11 mouse cellular contexts compared by ENCODE assay signal in the genomic region with DNA sequence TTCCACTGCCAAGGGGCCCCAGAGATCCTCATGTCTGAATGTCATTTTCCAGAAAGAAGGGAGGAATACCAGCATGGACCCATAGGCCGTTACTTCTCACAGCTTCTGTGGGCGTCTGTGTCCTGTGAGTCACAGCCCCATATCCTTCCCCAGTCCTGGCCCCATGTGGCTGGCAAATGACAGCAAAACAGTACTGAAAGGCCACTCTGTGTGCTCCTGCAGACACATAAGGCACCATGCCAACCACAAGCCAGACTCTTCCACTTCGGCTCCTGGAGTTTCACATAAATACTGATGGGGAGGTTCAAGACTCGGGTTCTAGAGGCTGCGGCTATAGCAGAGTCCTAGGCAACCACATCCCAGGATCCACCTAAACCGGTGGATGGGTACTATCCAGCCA.
A peak's percentile ranks its signal among the peaks of the same experiment; 100 is the strongest.
DNase-seq lines count a peak whose midpoint lies in the region; ATAC-seq and TF ChIP-seq lines count a peak whose summit lies in the region.
"Had no signal": no experiment of that assay in that cellular context is flagged by ENCODE, and none has a peak within 500 bp of the region (broad histone marks: within the 10 kb centered on the region; RNA-seq: fewer than 3 reads in every experiment).

No protein-coding gene starts in this region.

- DNase-seq in kidney, postnatal 0 days (ENCODE audit: low spot score), result no peak
- DNase-seq in kidney, postnatal 25 days, result no peak
- peak; percentile 52 to 57 for DNase-seq in cerebellum, postnatal 36 days
- no peak for DNase-seq in hindbrain, embryonic 14.5 days (ENCODE audit: low spot score)
- DNase-seq in layer of hippocampus, adult 9-11 months, result no peak
- DNase-seq in heart, postnatal 14 days, result no peak
- no peak for DNase-seq in lung, adult 18-20 months
- DNase-seq: gastrocnemius, postnatal 14 days; heart, postnatal 4 days had no signal

- no peak for ATAC-seq in kidney, postnatal 0 days (replicated peaks; ENCODE audit: low FRiP score, low read depth)
- ATAC-seq in hindbrain, embryonic 14.5 days (ENCODE audit: low FRiP score), result no peak
- ATAC-seq in neural tube, embryonic 14.5 days (ENCODE audit: low read depth), result no peak

- no peak overlapping the region for H3K9ac ChIP-seq in kidney, postnatal 0 days (ENCODE audit: low read depth, low read length)
- no peak overlapping the region for H3K9ac ChIP-seq in hindbrain, embryonic 14.5 days
- H3K9ac ChIP-seq in neural tube, embryonic 14.5 days (replicated peaks; ENCODE audit: low read depth, low read length), result no peak overlapping the region

- H3K9me3 ChIP-seq in kidney, postnatal 0 days (replicated peaks; ENCODE audit: low read length), result no peaks in the 10 kb centered on the region
- no peaks in the 10 kb centered on the region for H3K9me3 ChIP-seq in hindbrain, embryonic 14.5 days (ENCODE audit: control insufficient read depth, low read length)
- no peaks in the 10 kb centered on the region for H3K9me3 ChIP-seq in neural tube, embryonic 14.5 days (ENCODE audit: control insufficient read depth, low read length)

- intact Hi-C loops in heart, postnatal 14 days (cut with DNase I), result no loop called here

- 81% methylated on average over 6 of the region's 6 CpGs for WGBS in kidney, postnatal 0 days
- 57% methylated on average over 6 of the region's 6 CpGs for WGBS in hindbrain, embryonic 14.5 days
- 62% methylated on average over 6 of the region's 6 CpGs for WGBS in neural tube, embryonic 14.5 days

- peaks cover 3% of the 10 kb centered on the region; the same call in 1 of the 2 replicates for H3K36me3 ChIP-seq in kidney, postnatal 0 days (ENCODE audit: insufficient read depth, low read length)
- 0 out of 2 replicates have a peak, but pooled peaks cover 2% of the 10 kb centered on the region for H3K36me3 ChIP-seq in hindbrain, embryonic 14.5 days (replicated peaks; ENCODE audit: control insufficient read depth, insufficient read depth)
- H3K36me3 ChIP-seq in neural tube, embryonic 14.5 days (ENCODE audit: control insufficient read depth, insufficient read depth, low read length), result no peaks in the 10 kb centered on the region; the same call in 1 of the 2 replicates

- H3K27me3 ChIP-seq in kidney, postnatal 0 days (ENCODE audit: insufficient read depth, low read length), result no peaks in the 10 kb centered on the region
- no peaks in the 10 kb centered on the region for H3K27me3 ChIP-seq in hindbrain, embryonic 14.5 days (ENCODE audit: control insufficient read depth, insufficient read depth, low read length)
- no peaks in the 10 kb centered on the region for H3K27me3 ChIP-seq in neural tube, embryonic 14.5 days (ENCODE audit: control insufficient read depth, insufficient read depth, low read length)

- H3K4me2 ChIP-seq in kidney, postnatal 0 days (ENCODE audit: low read length), result no peak overlapping the region
- no peak overlapping the region for H3K4me2 ChIP-seq in hindbrain, embryonic 14.5 days (replicated peaks)
- no peak overlapping the region for H3K4me2 ChIP-seq in neural tube, embryonic 14.5 days (ENCODE audit: low read depth, low read length)

- H3K27ac ChIP-seq in kidney, postnatal 0 days, result peak overlapping the region; percentile 39
- H3K27ac ChIP-seq in hindbrain, embryonic 14.5 days, result peak overlapping the region; percentile 83
- peak overlapping the region; percentile 70 for H3K27ac ChIP-seq in neural tube, embryonic 14.5 days (ENCODE audit: low read depth, low read length)
- H3K27ac ChIP-seq: macrophage had no signal

- peaks cover 51% of the 10 kb centered on the region for H3K4me1 ChIP-seq in kidney, postnatal 0 days (replicated peaks; ENCODE audit: insufficient read depth, low read length)
- peaks cover 71% of the 10 kb centered on the region for H3K4me1 ChIP-seq in hindbrain, embryonic 14.5 days (replicated peaks; ENCODE audit: control insufficient read depth, insufficient read depth, low read length)
- H3K4me1 ChIP-seq in neural tube, embryonic 14.5 days (ENCODE audit: control insufficient read depth, insufficient read depth, low read length), result peaks cover 69% of the 10 kb centered on the region

- H3K4me3 ChIP-seq in kidney, postnatal 0 days (replicated peaks; ENCODE audit: low read depth, low read length), result no peak overlapping the region
- H3K4me3 ChIP-seq in hindbrain, embryonic 14.5 days (replicated peaks; ENCODE audit: low read length), result no peak overlapping the region
- H3K4me3 ChIP-seq in neural tube, embryonic 14.5 days (ENCODE audit: low read depth, low read length), result no peak overlapping the region

- no peak for TF ChIP-seq CTCF in kidney, postnatal 0 days (IDR thresholded peaks at IDR 0.05; ENCODE audit: low read depth)

Comparison
In these comparisons a context has a peak if more than half of its experiments do, and no peak if none do; other contexts are left out.
1. DNase-seq: peak in cerebellum, postnatal 36 days (2 of 2); none in kidney, postnatal 0 days (single experiment), kidney, postnatal 25 days (0 of 2), hindbrain, embryonic 14.5 days (single experiment), layer of hippocampus, adult 9-11 months (single experiment), heart, postnatal 14 days (0 of 2) and lung, adult 18-20 months (0 of 2).
2. Peak in every context shown above with its lines, with median percentiles within 50 percentile points of each other: H3K27ac ChIP-seq.